Mouse (Mus musculus) retina, adult 2 months (tissue): ENCODE results near the gene Cd9.
A peak's percentile ranks its signal among the peaks of the same experiment; 100 is the strongest.

Experiments
- DNase-seq: peaks from one replicate; pipeline ENCODE4 v3.0.0-alpha.2; 2012; ENCODE audit warnings: low read depth, low spot score

Cd9 gene

GRCm38 (mm10) chr6:125476090-125476489, 18.5 kb downstream of the Cd9 start:
- no peak for DNase-seq

- DNase-seq, result no peak
Observed at GRCm38 (mm10) chr6:125475184-125475583, 19.4 kb downstream of the Cd9 start.

DNA sequence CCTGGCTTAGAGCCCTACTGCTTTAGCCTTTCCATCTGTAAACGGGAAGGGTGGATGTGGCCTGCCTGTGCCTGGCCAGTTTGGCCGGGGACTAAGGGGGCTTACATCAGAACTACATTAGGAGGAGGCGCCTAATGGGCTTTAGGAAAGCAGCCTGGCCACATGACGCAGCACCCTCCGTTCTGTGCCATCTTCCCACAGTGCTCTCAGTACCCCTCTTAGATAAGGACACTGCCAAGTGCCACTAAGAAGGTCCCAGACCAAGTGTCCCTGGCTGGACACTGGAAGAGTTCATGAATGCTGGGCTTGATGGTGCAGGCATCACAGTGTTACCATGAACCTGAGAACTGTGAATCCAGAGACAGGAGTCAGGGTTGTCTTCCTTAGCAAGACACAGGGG, 20.7 kb downstream of the Cd9 start:
- DNase-seq, result no peak

DNA sequence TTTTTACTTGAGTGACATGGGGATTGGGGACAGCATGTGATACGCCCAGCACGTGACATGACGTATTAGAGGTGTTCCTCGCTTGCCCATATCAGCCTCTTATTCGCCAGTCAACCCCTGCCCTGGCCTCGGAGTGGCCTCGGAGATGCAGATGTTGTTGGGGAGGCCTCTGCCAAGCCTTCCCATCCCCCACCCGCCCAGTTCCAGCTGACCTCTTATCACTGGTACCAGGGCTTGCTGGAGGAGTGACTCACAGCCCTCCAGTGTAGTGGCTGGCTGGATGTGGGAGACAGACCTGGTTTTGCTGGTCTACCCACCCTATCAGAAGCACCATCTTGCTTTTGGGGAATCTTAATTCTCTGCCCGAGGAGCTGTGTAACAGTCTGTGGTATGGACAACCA, 21.3 kb downstream of the Cd9 start:
- no peak for DNase-seq

- no peak for DNase-seq
Observed at GRCm38 (mm10) chr6:125471921-125472320, 22.7 kb downstream of the Cd9 start.

DNA sequence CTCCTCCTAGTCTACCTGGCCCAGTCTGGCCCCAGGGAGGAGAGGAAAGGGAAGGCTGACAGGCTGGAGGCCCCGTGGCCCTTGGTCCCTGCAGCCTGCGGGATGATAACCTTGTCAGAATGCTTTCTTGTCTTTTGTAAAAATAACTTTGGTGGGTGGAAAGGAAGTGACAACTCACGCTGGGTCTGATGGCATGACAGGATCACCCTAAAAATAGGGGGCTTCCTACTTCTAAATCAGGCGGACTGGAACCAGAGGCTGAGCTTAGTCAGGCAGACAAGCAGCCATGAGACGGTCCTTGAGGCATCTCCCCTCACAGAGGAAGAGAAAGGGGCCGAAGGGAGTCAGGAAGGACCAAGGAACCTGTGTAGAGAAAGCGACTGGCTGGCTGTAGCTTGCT, 23.3 kb downstream of the Cd9 start:
- no peak for DNase-seq

GRCm38 (mm10) chr6:125470616-125471015, 24.0 kb downstream of the Cd9 start:
- DNase-seq, result no peak

DNA sequence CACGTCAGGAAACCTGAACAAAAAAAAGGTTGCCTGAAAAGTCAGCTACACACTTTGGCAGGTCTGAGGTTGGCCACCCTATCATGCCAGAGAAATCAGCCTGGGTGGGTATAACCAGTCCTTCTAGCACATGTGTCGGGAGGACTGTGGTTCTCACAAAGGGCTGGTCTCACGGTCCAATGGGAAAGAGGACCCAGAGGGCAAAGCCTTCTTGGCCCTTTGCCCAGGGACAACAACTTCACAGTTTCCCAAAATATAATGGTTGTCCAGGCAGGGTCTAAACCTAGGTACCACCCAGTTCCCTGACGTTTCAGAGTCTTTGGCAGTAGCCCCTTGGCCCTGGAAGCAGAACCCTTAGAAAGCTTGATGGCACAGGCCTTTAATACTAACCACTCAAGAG, 25.4 kb downstream of the Cd9 start:
- no peak for DNase-seq

DNA sequence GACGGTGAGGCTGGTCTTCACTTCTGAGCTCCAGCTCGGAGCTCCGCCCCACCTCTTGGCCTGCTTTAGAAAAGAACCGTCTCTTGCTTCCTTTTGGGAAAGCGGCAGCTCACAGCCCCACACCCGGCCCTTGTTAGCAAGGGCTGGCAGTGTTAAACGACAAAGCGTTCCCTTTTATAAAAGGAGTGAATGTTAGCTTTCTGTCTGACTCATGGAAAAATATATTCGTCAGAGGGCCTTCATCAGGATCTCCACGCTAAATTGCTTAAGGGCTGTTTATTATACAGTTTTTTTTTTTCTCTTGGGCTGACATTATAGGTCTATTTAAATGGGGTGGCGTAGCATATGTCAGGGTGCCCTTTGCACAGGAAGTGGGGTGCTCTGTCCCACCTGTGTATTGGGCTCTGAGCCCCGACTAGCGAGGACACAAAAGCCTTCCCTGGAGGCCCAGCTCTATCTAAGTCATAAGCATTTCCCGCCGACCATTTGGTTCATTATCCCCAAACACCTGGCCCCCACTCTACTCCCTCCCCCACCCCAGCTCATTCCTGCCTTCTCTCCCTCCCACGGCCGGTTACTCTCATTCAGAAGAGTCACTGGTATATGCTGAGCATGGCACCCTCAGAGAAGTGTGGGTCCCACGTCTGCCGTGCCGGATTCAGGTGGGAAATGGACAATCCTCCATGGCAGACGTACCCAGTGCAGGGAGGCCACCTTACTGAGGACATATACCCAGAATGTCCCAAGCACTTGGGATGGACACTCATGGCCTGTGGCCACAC, 26.2 kb downstream of the Cd9 start:
- DNase-seq, result no peak

DNA sequence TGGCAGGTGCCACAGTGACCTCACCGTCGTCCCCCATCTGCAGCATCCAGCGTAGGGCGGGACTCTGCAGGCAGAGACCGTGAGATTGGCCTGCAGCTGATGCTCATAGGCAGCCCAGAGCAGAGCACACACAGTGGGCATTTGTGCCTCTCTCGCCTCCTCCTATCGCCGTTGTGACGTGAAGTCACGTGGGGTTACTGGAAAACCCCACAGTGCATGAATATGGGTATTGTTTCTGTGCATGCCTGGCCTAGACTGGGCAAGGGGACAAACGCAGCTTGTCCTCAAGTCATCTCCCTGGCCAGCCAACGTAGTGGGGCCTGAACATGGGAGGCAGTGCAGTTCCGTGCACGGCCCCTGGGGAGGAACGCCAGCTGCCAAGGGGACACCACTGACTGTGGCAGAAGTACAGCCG, 27.3 kb downstream of the Cd9 start:
- DNase-seq, result peak; percentile 16

GRCm38 (mm10) chr6:125462312-125462711, 32.3 kb downstream of the Cd9 start:
- DNase-seq, result no peak

GRCm38 (mm10) chr6:125461788-125462187, 32.8 kb downstream of the Cd9 start:
- no peak for DNase-seq

GRCm38 (mm10) chr6:125461325-125461724, 33.3 kb downstream of the Cd9 start:
- DNase-seq, result no peak

DNA sequence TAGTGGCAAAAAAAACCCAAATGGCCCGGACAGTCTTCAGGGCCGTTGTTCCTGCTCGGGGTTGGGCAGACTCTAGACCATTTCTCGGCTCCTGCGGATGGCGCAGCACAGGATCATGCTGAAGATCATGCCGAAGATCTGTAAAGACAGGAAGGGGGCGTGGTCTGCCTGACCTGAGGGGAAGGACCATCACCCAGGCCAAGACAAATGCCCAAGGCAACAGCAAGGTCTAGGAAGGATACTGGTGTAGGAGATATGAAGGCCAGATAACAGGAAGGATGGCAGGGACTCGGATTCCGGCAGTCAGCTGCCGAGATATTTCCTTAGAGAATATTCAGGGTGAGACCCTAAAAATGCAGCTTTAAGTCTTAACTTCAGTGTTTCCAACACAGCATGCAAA, 34.0 kb downstream of the Cd9 start:
- no peak for DNase-seq

- DNase-seq, result no peak
Observed at GRCm38 (mm10) chr6:125459903-125460302, 34.7 kb downstream of the Cd9 start.

- no peak for DNase-seq
Observed at GRCm38 (mm10) chr6:125455806-125456520, 38.6 kb downstream of the Cd9 start.

DNA sequence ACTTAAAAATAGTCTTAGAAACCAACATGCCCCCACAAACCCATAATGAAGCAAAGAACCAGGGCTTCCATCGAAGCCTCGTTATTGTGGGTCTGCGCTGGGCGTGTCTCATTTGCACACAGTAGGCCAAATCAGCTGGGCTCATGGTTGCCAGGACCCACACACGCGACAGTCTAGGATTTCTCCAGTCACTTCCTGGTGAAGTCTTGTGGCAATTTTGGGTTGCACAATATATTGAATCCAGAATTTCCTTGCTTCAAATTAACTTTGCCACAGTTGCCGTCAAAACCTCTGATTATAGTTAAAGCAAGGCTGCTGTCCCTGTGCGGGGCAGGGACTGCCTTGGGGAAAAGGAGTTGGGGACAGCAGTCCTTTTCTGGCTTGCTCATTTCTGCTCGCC, 39.9 kb downstream of the Cd9 start:
- no peak for DNase-seq

DNA sequence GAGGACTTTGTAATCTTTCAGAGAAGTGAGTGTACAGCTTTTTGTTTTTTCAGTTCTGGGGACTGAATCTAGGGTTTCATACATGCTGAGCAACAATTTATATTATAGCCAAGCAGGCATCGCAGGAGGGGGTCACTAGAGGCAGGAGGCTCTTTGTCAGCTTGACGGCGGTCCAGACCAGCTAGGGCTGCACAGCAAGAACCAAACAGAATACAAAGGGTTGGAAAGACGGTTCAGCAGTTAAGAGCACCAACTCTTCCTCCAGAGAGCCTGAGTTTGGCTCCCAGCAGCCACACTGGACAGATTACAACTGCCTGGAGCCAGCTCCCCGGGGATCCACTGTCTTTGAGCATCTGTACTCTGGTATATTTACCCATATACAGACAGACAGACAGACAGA, 40.3 kb downstream of the Cd9 start:
- no peak for DNase-seq

- DNase-seq, result no peak
Observed at GRCm38 (mm10) chr6:125447660-125448059, 46.9 kb downstream of the Cd9 start.

- DNase-seq, result no peak
Observed at GRCm38 (mm10) chr6:125447205-125447604, 47.4 kb downstream of the Cd9 start.

DNA sequence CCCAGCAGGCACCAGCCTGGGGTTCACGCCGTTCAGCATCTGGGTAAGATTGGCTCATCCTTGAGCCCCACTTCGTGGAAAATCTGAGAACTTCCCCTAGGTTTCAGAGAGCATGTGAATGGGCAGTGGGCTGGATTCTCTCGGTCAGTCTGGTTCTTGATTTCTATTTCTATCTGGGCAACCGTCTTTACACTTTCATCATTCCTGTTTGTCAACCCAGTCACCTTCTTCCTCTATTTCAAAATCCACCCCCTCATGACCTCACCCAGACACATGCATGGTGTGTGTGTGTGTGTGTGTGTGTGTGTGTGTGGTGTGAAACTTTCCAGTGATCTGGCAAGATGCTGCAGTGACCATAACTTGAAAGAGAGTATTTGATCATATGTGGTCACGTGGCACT, 49.2 kb downstream of the Cd9 start:
- DNase-seq, result no peak

DNA sequence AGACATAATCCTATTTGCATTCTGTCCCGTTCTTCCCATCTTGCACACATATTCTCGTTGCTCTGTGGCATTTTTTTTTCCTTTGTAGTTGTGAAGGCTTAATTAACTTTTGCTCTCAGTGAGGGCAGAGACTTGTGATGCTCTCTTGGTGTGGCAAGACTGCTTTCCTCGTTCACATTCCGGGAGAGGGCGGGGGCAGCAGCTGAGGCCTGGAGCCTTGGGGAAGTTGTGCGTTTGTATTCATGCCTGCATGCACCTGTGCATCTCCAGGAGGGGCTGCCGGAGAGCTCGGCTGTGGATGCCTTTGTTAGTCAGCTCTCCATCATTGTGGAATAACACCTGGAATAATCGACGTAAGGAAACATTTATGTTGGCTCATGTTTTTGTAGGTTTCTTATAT, 52.0 kb downstream of the Cd9 start:
- no peak for DNase-seq

DNA sequence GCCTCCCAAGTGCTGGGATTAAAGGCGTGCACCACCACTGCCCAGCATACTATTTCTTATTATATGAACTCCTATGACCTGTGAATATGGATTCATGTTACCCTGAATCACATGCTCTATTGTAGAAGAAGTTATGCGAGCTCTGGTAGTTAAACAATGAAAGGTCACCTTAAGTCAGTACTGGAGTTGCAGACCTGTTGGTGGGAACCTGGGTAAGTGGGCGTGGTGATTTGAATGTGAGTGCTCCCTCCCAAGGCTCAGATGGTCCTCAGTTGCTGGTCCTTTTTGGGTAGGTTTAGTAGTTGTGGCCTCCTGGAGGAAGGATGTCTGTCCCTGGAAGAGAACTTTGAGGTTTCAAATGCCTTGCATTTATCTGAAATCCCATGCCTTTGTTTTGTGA, 57.8 kb downstream of the Cd9 start:
- DNase-seq, result no peak
